Mouse (Mus musculus) activated CD4-positive, CD25-positive, alpha-beta regulatory T cell, adult 4 months (primary cell): Measurements from ENCODE around the gene Naa16. TPM values are rescaled to one million over a fixed set of nuclear protein-coding genes. Genes with fewer than 3 reads are reported as not detected.

Experiments used
- polyA plus RNA-seq, 2 experiments: library from polyadenylated mRNA; unstranded; fragments of 100-300 nt; shearing (Covaris generic); gene quantifications; one replicate each; pipeline ENCODE4 v1.2.1; 2017

The Naa16 gene
- polyA plus RNA-seq, 2 experiments from 2014 or later, result 59.7 to 67.3 TPM

Other genes starting within 250 kb of the Naa16 start
- under 1 TPM in 1 of 2 experiments, not detected in 1; 0.12 TPM for gene Zfp957, start 143.4 kb downstream of the Naa16 start, polyA plus RNA-seq
- gene Rgcc, start 89.1 kb downstream of the Naa16 start, polyA plus RNA-seq, result 10 to 100 TPM; 27.5 to 38.3 TPM
- gene Mtrf1, start 7.0 kb upstream of the Naa16 start, polyA plus RNA-seq, result 1 to 10 TPM; 6.2 to 7.5 TPM
- 1 to 10 TPM in 1 of 2 experiments, under 1 TPM in 1; 0.65 to 1.9 TPM for gene Kbtbd7, start 35.7 kb upstream of the Naa16 start, polyA plus RNA-seq
- under 1 TPM; 0.25 to 0.61 TPM for gene Kbtbd6, start 61.1 kb upstream of the Naa16 start, polyA plus RNA-seq
- gene Elf1, start 90.4 kb upstream of the Naa16 start, polyA plus RNA-seq, result 100 to 1,000 TPM; 122 to 145 TPM
- gene Wbp4, start 90.7 kb upstream of the Naa16 start, polyA plus RNA-seq, result 10 to 100 TPM; 25.7 to 32.5 TPM
- 100 to 1,000 TPM; 147 to 171 TPM for gene Sugt1, start 196.9 kb upstream of the Naa16 start, polyA plus RNA-seq